Mouse (Mus musculus): ENCODE measurements around the gene Med27. TPM values are rescaled to one million over a fixed set of nuclear protein-coding genes. Genes with fewer than 3 reads are reported as not detected.

Med27 gene
- polyA plus RNA-seq, 1 experiment from 2014 or later = 34.4 TPM

DNA sequence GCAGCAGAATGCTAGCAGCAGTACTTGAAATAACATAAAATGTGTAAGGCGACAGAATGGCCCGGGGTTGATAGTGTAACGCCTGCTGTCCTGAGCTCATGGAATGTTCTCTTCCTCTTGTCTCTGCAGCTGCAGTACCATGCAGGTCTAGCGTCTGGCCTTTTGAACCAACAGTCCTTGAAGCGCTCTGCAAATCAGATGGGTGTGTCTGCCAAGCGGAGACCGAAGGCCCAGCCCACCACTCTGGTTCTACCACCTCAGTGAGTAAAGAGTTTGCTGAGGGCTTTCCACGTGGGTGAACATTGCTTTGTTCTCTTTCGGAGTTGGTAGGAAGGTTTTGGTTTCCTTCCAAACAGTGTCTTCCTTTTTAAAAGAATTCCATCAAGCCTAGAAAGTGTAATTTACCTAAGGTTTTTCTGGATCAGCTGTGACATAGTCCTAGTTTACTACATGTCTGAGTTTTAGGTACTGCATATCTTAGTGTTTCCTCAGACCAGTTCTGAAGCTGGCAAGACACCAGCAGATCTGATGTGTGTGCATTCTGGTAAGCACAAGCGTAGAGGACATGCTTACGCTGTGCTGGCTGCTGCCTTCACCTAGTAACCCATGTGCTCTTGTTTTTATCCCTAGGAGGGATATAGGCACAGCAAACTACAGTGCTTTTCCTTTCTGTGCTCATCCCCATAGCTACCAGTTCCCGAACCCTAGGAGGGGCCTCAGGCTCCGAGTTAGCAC, 66.8 kb downstream of the Med27 start:
- Histone ChIP-seq H3K4me1 (peaks cover 28% of the 10 kb centered on the region), H3K9me3 (no peaks in the 10 kb centered on the region), H3K27ac (replicated peaks) (0 out of 2 replicates have a peak overlapping the region, but pooled peaks have one; percentile 16), H3K4me3 (no peak overlapping the region), H3K36me3 (no peaks in the 10 kb centered on the region), H3K4me2 (no peak overlapping the region), H3K9ac (no peak overlapping the region), H3K27me3 (replicated peaks) (no peaks in the 10 kb centered on the region)
- WGBS = 41% methylated on average over 13 of the region's 13 CpGs
- no peak for ATAC-seq (ENCODE audit: extremely low read depth, insufficient number of reproducible peaks, low FRiP score, low TSS enrichment)

GRCm38 (mm10) chr2:29414852-29415473, 68.3 kb downstream of the Med27 start:
- Histone ChIP-seq H3K27ac (replicated peaks) (no peak overlapping the region), H3K9ac (no peak overlapping the region), H3K4me1 (peaks cover 30% of the 10 kb centered on the region), H3K27me3 (replicated peaks) (no peaks in the 10 kb centered on the region), H3K4me2 (no peak overlapping the region), H3K9me3 (no peaks in the 10 kb centered on the region), H3K36me3 (no peaks in the 10 kb centered on the region), H3K4me3 (no peak overlapping the region)
- ATAC-seq (ENCODE audit: extremely low read depth, insufficient number of reproducible peaks, low FRiP score, low TSS enrichment) = no peak
- 77% methylated on average over 7 of the region's 7 CpGs for WGBS

- H3K27ac ChIP-seq (replicated peaks) = no peak overlapping the region
- ATAC-seq (ENCODE audit: extremely low read depth, insufficient number of reproducible peaks, low FRiP score, low TSS enrichment) = no peak
- no peak overlapping the region for H3K9ac ChIP-seq
- no peak overlapping the region for H3K4me3 ChIP-seq
- H3K27me3 ChIP-seq (replicated peaks) = no peaks in the 10 kb centered on the region
- no peak overlapping the region for H3K4me2 ChIP-seq
- no peaks in the 10 kb centered on the region for H3K36me3 ChIP-seq
- 61% methylated on average over 6 of the region's 6 CpGs for WGBS
- peaks cover 30% of the 10 kb centered on the region for H3K4me1 ChIP-seq
- no peaks in the 10 kb centered on the region for H3K9me3 ChIP-seq
These were observed 71.9 kb downstream of the Med27 start for GRCm38 (mm10) chr2:29418498-29418897.

- Histone ChIP-seq H3K4me1 (peaks cover 26% of the 10 kb centered on the region), H3K9ac (no peak overlapping the region), H3K36me3 (no peaks in the 10 kb centered on the region), H3K4me3 (no peak overlapping the region), H3K27ac (replicated peaks) (no peak overlapping the region), H3K27me3 (replicated peaks) (no peaks in the 10 kb centered on the region), H3K9me3 (no peaks in the 10 kb centered on the region), H3K4me2 (no peak overlapping the region)
- no peak for ATAC-seq (ENCODE audit: extremely low read depth, insufficient number of reproducible peaks, low FRiP score, low TSS enrichment)
- 41% methylated on average over 5 of the region's 5 CpGs for WGBS
These were observed 72.8 kb downstream of the Med27 start for GRCm38 (mm10) chr2:29419434-29419833.

GRCm38 (mm10) chr2:29419946-29420345, 73.3 kb downstream of the Med27 start:
- Histone ChIP-seq H3K36me3 (no peaks in the 10 kb centered on the region), H3K4me3 (no peak overlapping the region), H3K9me3 (no peaks in the 10 kb centered on the region), H3K27me3 (replicated peaks) (no peaks in the 10 kb centered on the region), H3K4me1 (peaks cover 23% of the 10 kb centered on the region), H3K9ac (no peak overlapping the region), H3K4me2 (no peak overlapping the region), H3K27ac (replicated peaks) (no peak overlapping the region)
- ATAC-seq (ENCODE audit: extremely low read depth, insufficient number of reproducible peaks, low FRiP score, low TSS enrichment) = no peak
- WGBS = 72% methylated on average over 5 of the region's 5 CpGs

- Histone ChIP-seq H3K36me3 (no peaks in the 10 kb centered on the region), H3K9me3 (no peaks in the 10 kb centered on the region), H3K4me1 (peaks cover 29% of the 10 kb centered on the region), H3K27me3 (replicated peaks) (no peaks in the 10 kb centered on the region), H3K4me2 (no peak overlapping the region), H3K9ac (no peak overlapping the region), H3K27ac (replicated peaks) (no peak overlapping the region), H3K4me3 (no peak overlapping the region)
- ATAC-seq (ENCODE audit: extremely low read depth, insufficient number of reproducible peaks, low FRiP score, low TSS enrichment) = no peak
- 52% methylated on average over 10 of the region's 10 CpGs for WGBS
These were observed 75.7 kb downstream of the Med27 start for GRCm38 (mm10) chr2:29422126-29422840.

- WGBS = 67% methylated on average over 3 of the region's 3 CpGs
- no peak overlapping the region for H3K9ac ChIP-seq
- H3K9me3 ChIP-seq = no peaks in the 10 kb centered on the region
- no peaks in the 10 kb centered on the region for H3K36me3 ChIP-seq
- no peaks in the 10 kb centered on the region for H3K27me3 ChIP-seq (replicated peaks)
- ATAC-seq (ENCODE audit: extremely low read depth, insufficient number of reproducible peaks, low FRiP score, low TSS enrichment) = no peak
- no peak overlapping the region for H3K4me3 ChIP-seq
- H3K27ac ChIP-seq (replicated peaks) = no peak overlapping the region
- no peak overlapping the region for H3K4me2 ChIP-seq
- H3K4me1 ChIP-seq = peaks cover 33% of the 10 kb centered on the region
These were observed 76.4 kb downstream of the Med27 start for GRCm38 (mm10) chr2:29423059-29423458.

- 74% methylated on average over 2 of the region's 2 CpGs for WGBS
- Histone ChIP-seq H3K27ac (replicated peaks) (no peak overlapping the region), H3K36me3 (no peaks in the 10 kb centered on the region), H3K4me3 (no peak overlapping the region), H3K27me3 (replicated peaks) (no peaks in the 10 kb centered on the region), H3K4me1 (peaks cover 31% of the 10 kb centered on the region), H3K4me2 (no peak overlapping the region), H3K9ac (no peak overlapping the region), H3K9me3 (no peaks in the 10 kb centered on the region)
- no peak for ATAC-seq (ENCODE audit: extremely low read depth, insufficient number of reproducible peaks, low FRiP score, low TSS enrichment)
These were observed 78.8 kb downstream of the Med27 start for GRCm38 (mm10) chr2:29425386-29425785.

DNA sequence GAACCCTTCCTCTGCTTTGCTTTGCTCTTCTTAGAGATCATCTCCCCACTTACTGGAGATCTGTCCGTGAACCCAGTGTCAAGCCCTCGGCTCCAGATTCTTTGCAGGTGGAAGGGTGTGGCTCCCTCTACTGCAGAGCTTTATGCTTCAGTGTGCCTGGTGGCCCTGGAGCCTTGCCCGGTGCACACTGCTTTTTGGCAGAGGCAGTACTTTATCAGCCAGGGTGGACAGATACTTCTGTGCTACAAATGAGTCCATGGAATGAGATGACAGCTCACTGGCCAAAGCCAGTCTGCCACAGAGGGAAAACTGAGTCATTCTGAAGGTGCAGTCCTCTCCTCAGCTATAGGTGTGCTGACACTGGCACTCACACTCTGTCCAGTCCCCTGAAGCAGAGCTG, 80.1 kb downstream of the Med27 start:
- WGBS = 41% methylated on average over 3 of the region's 3 CpGs
- no peaks in the 10 kb centered on the region for H3K9me3 ChIP-seq
- H3K9ac ChIP-seq = no peak overlapping the region
- H3K27me3 ChIP-seq (replicated peaks) = no peaks in the 10 kb centered on the region
- H3K4me1 ChIP-seq = peaks cover 31% of the 10 kb centered on the region
- H3K36me3 ChIP-seq = no peaks in the 10 kb centered on the region
- no peak overlapping the region for H3K4me2 ChIP-seq
- no peak overlapping the region for H3K27ac ChIP-seq (replicated peaks)
- H3K4me3 ChIP-seq = no peak overlapping the region
- ATAC-seq (ENCODE audit: extremely low read depth, insufficient number of reproducible peaks, low FRiP score, low TSS enrichment) = no peak; the same call in 1 of the 2 replicates

GRCm38 (mm10) chr2:29432565-29432964, 85.9 kb downstream of the Med27 start:
- H3K36me3 ChIP-seq = no peaks in the 10 kb centered on the region
- peak overlapping the region; percentile 34 for H3K27ac ChIP-seq (replicated peaks)
- no peak overlapping the region for H3K9ac ChIP-seq
- H3K9me3 ChIP-seq = no peaks in the 10 kb centered on the region
- H3K27me3 ChIP-seq (replicated peaks) = no peaks in the 10 kb centered on the region
- no peak overlapping the region for H3K4me3 ChIP-seq
- peaks cover 33% of the 10 kb centered on the region for H3K4me1 ChIP-seq
- no peak overlapping the region for H3K4me2 ChIP-seq
- WGBS = 34% methylated on average over 5 of the region's 5 CpGs
- no peak for ATAC-seq (ENCODE audit: extremely low read depth, insufficient number of reproducible peaks, low FRiP score, low TSS enrichment)

- Histone ChIP-seq H3K4me1 (peaks cover 59% of the 10 kb centered on the region), H3K27me3 (replicated peaks) (no peaks in the 10 kb centered on the region), H3K9ac (no peak overlapping the region), H3K36me3 (no peaks in the 10 kb centered on the region), H3K9me3 (no peaks in the 10 kb centered on the region), H3K4me2 (no peak overlapping the region), H3K4me3 (no peak overlapping the region), H3K27ac (replicated peaks) (no peak overlapping the region)
- 80% methylated on average over 6 of the region's 6 CpGs for WGBS
- ATAC-seq (ENCODE audit: extremely low read depth, insufficient number of reproducible peaks, low FRiP score, low TSS enrichment) = no peak
These were observed 89.8 kb downstream of the Med27 start for GRCm38 (mm10) chr2:29436376-29436775.

All from heart, embryonic 13.5 days (tissue).